Mouse (Mus musculus) MN1 (cell line): ENCODE data around the gene Stoml2.
"Not testable (repeated sequence)": the region's sequence is repeated elsewhere in the genome, so short reads cannot be mapped to it uniquely, and the experiment has no call there.

Experiments used
- DNase-seq: peaks from one replicate; pipeline ENCODE4 v3.0.0-alpha.2; 2016; ENCODE audit warnings: low spot score

Stoml2 gene

GRCm38 (mm10) chr4:43001272-43001671 lies 30.2 kb downstream of the Stoml2 start:
- no peak for DNase-seq

- DNase-seq, result peak; percentile 98
Observed at GRCm38 (mm10) chr4:43000141-43000986, 31.1 kb downstream of the Stoml2 start, which contains the start of gene Vcp. Vcp (minus strand) TSS chr4:43000507.

GRCm38 (mm10) chr4:42999451-43000140 lies 31.9 kb downstream of the Stoml2 start:
- peak; percentile 84 for DNase-seq

- DNase-seq, result no peak
Observed at GRCm38 (mm10) chr4:42998022-42998421, 33.5 kb downstream of the Stoml2 start.

DNA sequence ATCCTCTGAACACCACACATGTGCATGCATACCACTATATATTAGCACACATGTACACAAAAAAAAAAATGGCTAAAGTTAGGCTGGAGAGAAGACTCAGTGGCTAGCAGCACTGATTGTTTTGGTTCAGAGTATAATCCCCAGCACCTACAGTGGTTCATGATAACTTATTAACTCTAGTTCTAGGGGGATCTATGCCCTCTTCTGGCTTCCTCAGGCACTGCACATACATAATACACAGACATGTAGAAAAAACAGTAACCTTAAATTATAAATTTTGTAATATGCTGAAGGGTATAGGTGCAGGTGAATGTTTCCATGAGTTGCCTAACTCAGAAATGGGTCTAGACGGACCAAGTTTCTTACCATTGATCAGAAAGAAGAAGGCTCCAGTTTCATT lies 43.2 kb downstream of the Stoml2 start:
- no peak for DNase-seq

DNA sequence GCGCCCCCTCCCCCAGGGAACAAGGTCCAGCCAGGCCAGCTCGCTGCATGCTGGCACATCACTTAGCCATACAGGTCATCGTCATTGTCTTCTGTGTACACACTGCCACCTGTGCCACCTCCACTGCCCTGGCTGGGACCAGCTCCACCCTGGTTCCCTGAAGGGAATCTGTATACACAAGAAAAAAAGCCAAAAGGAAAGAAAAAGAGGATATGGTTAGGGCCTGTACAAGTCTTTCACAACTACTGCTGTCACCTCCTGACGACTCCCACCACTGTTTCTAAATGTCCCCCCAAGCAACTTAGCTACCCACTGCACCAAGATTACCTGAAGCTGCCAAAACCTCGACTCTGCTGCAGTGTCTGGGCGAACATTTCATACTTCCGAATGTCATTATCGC lies 51.0 kb downstream of the Stoml2 start:
- DNase-seq, result not testable (repeated sequence)

DNA sequence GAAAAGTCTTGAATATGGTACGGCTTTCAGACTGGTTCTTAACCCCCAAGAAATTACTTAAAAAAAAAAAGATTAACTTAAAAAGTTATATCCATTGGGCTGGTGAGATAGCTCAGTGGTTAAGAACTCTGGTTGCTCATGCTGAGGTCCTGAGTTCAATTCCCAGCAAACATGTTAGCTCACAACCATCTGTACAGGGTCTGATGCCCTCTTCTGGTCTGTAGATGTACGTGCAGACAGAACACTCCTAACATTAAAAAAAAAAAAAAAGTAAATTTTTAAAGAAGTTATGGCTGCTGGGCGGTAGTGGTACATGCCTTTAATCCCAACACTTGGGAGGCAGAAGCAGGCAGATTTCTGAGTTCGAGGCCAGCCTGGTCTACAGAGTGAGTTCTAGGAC lies 53.4 kb downstream of the Stoml2 start:
- DNase-seq, result no peak
